Mouse (Mus musculus): ENCODE data around the gene Cnnm3. TPM values are rescaled to one million over a fixed set of nuclear protein-coding genes. Genes with fewer than 3 reads are reported as not detected.
A peak's percentile ranks its signal among the peaks of the same experiment; 100 is the strongest.

The Cnnm3 gene
- total RNA-seq (2022), result 10 to 100 TPM; 33.3 to 47.2 (median 35.7) TPM

DNA sequence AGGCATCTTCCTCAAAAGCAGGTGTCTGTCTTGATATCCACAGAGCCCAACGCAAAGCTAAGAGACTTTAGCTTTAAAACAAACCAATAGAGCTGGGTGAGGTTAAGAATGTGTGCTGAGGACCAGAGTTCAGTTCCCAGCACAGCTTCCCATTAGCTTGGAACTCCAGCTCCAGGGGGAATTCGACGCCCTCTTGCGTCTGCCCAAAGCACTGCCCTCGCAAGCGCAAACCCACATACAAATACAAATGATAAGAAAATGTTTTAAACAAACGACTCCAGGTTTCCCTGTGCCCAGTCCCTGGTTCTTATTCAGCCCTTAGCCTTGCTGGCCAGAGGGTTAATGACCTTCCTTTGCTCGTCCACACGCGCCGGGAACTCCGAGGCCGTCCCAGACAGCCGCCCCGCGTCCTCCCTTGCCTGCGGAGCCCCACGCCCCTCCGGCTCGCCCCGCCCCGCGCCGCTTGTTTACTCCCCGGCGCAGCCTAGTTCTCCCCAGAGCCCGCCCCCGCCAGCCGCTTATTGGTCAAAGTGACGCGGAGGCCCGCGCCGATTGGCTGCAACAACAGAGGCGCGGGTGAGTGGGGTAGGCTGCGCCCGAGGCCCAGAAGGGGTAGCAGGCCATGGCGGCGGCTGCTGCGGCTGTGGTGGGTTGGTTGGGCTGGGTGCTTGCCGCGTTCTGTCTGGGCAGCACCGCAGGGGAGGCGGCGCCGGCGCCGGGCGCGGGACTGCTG is at the start of gene Cnnm3:
Cnnm3 (plus strand) TSS at position 579 of the 733 bp plus-strand sequence.
- peak; percentile 97 to 98 for DNase-seq (ENCODE audit: low spot score in 2 of 2)

DNA sequence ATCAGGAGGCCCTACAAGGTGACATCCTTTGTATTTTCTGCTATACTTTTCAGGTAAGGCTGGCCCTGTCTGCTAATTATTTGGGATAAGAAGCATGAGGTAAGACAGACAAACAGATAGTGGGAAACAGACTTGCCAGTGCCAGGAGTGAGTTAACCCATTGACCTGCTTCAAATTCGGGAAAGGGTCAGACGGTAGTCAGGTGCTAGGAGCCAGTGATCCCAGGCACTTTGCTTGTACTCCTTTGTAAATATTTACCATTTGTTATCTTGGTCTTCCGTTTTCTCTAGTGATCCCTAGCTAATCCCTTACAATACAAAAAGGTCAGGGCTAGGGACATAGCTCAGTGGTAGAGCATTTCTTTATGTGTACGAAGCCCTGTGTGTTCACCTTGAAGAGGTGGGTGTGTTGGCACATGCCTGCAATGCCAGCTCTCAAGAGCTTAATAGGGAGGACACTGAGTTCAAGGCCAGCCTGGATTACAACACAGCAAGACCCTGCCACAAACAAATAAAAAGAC is 46.0 kb upstream of the Cnnm3 start:
- DNase-seq (ENCODE audit: low spot score in 2 of 2), result no peak

DNA sequence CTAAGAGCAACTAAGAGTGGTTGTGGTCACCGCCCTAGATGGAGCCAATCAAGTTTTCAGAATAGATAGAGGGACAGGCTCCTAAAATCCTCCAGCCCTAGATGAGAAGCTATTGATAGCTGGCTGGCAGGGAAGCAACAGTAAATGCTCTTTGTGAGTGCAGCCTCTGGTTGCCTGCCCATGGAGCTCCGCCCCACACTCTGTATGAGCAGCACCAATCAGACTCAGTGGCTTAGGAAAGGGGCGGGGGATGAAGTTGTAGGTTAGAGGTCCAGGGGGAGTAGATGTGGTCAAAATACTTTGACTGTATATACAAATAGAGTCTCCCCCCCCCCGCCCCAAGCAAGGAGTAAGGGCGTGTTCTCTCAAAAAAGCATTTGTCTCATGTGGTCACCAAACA is 44.2 kb upstream of the Cnnm3 start:
- DNase-seq (ENCODE audit: low spot score in 2 of 2), result no peak

DNA sequence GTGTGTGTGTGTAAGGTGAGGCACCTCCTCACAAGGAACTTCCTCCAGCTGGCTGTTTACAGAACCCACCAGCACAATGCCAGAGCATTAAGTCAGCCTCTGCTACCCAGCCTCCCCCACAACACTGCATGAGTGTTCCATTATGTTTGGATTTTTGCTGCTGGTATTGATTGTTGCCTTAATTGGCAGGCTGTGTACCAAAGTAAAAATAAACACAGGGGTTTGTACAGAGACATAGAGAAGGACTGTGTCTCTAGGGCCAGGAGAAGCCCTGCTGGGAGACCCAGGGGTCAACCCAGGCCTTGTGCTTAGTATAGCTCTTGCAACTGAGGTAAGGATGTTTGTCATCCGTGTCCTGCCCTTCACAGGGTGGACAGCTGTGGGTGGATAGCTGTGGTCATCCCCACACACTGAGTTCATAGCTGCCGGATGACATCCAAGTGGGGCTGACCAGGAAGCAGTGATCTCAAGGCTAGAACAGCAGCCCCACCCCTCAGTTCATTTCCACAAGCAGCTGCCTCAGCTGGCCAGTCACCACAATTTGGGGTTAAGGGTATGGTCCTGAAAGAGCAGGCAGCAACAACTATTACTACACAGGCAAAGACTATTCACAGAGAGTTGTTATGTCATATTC is 41.7 kb upstream of the Cnnm3 start:
- no peak for DNase-seq (ENCODE audit: low spot score in 2 of 2)

DNA sequence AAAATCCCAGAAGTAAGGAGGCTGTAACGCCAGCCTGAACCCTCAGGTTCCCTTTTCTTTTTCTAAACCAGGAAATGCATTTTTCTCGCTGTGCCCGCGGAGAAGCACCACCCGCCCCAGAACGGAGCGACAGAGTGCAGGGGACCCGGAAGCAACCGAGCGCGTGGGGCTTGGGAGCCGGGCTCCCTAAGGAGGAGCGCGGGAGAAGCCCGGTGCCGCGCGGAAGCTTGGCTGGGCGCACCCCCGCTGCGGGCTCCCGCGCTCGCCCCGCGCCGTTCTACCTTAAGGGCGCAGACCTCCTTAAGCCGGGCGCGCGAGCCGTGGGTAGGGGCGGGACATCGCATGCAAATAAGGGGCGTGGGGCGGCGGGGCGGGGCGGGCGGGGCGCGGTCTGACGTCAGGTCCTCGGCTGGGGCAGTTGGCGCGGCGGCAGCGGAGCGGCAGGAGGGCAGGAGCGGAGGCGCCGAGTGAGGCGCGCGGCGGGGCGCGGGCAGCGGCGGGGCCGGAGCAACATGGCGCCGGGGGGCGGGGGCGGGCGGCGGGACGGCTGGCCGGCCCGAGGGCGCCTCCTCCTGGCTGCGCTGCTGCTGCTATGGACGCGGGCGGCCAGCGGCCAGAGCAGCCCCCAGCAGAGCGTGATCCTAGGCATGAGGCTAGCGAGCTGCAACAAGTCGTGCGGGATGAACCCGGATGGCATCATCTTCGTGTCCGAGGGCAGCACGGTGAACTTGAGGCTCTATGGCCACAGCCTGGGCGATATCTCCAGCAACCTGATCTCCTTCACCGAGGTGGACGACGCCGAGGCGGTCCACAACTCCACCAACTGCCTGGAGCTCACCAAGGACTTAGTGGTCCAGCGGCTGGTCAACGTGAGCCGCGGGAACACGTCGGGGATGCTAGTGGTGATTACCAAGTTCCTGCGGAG is 40.2 kb upstream of the Cnnm3 start, which contains the start of gene Cnnm4:
Cnnm4 (plus strand) TSS at position 440 of the 925 bp plus-strand sequence.
- peak; percentile 74 to 78 for DNase-seq (ENCODE audit: low spot score in 2 of 2)

DNA sequence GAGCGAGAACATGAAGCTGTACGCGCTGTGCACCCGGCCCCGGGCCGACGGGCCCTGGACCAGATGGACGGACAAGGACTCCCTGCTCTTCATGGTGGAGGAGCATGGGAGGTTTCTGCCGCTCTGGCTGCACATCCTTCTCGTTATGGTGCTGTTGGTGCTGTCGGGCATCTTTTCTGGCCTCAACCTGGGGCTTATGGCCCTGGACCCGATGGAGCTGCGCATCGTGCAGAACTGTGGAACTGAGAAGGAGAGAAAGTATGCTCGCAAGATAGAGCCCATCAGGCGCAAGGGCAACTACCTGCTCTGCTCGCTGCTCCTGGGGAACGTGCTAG is 39.6 kb upstream of the Cnnm3 start:
- DNase-seq (ENCODE audit: low spot score in 2 of 2), result no peak

DNA sequence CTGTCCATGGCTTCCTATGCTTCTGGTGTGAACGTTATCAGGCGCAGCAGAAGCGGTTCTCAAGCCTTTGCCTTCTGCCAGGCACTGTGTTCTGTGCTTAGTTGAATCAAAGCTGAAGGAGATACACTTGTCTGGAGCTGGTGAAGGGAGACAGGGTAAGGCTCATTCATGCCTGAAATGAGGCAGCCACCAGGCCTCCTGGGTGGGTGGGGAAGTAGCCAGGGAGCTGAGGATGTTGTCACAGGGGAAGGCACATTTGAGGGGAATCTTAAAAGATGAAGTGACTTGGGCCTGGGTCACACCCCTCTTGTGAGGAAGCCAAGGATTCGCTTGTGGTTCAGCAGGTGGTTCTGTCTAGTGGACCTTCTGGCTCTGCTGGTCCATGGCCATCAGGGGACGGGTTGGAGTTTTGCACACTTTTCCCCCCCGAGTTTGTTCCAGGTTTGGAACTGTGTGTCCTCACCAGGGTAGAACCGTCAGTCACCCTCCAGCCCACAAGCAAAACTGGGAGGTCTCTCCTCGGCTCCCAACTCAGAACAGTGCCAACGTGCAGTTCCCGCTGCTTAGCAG is 38.4 kb upstream of the Cnnm3 start:
- no peak for DNase-seq (ENCODE audit: low spot score in 2 of 2)

DNA sequence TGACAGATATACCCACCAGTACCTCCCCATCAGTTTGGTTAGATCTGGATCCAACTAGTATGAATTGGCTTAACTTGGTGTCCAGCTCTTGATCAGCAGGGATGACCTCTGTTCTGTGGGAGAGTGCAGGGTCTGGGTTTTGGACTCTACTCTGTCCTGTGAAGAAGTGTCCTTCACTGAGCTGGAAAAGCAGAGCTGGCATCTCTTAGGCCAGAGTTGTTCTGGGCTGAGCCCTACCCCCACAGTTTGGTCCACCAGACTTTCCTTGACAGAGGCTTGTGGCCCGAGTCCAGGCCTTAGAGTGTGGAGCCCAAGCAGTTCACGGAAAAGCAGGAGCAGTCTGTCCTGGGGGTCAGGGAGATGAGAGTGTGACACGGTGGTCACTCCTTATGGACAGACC is 37.0 kb upstream of the Cnnm3 start:
- no peak for DNase-seq (ENCODE audit: low spot score in 2 of 2)

DNA sequence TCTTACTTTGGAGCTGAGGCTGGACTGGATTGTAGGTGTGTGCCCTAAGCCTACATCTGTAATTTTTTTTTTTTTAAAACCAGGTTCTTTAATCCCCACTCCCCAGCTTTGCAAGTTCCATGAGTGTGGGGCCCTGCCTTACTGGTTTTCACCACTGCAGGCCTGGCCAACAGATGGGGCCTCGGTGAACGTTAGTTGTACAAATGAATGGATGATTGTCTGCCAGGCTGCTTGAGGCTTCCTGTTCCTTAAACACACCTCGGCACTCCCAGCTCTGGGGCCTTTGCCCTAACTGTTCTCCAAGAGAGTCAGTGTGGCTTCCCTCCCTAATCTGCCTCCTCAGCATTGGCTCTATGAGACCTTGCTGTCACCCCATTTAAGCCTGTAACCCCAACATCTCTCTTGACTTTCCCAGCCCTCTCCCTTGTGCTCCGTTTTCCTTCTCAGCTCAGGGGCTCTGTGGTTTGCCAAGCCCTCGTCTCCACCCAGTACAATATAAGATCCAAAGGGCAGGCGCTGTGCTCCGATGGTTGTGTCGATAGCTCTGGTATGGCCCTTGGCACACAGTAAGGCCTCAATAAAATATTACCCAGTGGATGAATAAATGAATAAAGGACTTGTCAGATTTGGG is 36.1 kb upstream of the Cnnm3 start:
- DNase-seq (ENCODE audit: low spot score in 2 of 2), result no peak

DNA sequence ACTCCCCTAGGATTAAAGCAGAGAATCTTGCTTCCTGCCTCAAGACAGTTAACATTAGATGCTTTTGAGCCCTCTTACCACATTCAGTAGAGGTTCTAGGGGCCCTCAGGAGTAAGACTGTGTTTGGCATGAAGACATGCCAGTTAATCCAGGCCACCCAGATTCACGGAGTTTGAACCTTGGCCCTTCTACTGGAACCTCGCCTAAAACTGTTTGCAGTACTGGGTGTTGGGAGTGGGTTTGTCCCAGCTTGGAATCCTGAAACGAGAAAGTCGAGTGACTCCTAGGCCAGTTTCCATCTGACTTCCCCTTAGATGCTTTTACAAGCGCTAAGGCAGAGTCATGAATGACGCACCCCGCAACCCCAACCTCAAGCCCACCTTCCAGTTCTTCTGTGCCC is 35.2 kb upstream of the Cnnm3 start:
- no peak for DNase-seq (ENCODE audit: low spot score in 2 of 2)

DNA sequence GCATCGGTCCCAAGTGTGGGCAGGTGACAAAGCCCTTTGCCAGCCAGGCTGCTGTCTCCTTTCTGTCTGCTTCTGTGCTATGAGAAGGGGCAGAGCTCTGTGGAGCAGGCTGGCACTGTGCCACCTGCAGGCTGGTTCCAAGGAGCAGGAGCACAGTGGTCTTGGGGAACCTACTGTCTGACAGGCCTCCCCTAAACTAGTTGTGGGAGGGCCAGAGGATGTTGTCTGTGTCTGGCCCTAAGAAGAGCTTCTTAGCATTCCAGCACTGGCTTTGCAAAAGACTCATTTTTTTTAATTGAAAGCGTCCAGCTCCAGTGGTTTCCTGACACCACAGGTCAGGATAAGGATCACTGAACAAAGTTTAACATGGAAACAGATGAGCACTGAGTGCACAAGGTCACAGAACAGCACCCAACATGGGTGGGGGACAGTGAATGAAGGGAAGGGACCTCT is 33.3 kb upstream of the Cnnm3 start:
- no peak for DNase-seq (ENCODE audit: low spot score in 2 of 2)

DNA sequence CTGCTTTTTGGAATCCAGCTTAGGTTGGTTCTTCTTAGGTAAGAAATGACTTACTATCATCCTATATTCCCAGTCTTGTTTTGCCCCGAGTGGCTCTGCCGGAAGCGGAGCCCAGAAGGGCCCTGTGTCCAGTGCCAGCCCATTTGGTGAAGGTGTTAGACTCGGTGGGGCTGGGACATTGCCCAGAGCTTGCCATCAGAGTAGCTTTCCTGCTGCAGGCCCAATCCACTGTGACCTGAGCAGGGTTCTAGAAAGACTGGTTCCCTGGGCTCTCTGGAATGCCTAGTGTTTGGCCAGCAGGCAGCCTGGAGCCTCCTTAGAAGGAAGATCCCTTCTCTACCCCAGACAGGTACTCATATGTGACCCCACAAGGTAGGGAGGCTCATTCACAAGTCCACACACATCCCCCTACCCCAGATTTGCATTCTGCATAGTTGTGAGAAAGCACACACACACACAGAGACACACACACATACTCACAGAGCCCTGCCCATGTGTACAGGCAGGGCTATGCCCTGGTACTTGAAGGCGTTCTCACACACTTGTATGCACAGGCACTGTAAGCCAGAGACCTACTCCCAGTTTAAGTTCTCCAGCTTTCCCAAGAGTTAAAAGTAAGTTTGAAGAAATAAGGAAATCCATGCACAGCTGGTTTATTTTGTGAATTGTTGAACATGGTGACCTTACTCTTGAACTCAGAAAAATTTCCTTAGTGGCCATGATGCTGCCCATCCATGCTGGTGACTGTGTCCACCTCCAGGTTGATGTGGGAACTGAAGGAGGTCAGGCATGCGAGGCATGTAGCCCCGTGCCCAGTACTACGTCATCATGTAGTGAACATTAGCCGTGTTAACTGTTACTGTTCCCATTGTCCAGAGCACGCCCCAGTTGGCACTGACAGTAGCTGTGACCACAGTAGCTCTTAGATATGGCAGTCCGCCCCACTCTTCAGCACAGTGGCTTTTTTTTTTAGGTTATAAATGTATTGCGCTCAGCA is 31.5 kb upstream of the Cnnm3 start:
- DNase-seq (ENCODE audit: low spot score in 2 of 2), result no peak

DNA sequence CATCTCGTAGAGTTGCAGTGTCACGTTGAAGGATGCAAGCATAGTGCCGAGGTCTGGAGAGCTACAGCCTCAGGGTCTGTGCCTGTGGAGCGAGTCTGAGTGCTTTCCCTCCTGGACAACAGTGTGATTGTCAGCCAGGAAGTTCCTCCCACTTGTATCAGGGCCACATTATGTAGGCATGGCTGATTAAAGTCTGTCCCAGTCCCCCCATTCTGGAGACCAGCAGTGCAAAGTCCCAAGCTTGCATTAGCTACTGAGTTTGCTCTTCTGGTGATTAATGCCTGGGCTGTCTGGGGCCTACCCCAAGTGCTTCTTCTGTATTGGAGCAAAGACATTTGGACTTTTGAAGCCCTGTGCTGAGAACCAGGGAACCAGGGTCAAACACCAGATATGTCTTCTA is 27.8 kb upstream of the Cnnm3 start:
- no peak for DNase-seq (ENCODE audit: low spot score in 2 of 2)

DNA sequence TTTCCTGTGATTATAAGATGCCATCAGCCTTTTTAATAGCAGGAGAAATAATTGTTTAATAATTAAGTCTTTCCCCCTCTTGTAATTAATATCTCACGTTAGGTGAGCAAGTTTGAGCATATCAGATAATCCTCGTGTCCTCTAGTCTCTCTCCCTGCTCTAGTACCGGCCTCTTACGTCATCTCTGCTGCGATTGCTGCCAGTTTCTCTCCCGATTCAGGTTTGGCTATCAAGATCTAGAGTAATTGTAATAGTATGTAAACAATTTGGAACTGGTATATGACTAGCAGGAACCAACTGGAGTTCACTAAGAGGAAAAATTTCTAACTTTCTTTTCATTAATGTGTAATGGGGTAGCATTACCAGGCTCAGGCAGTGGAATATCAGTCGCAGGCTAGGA is 26.6 kb upstream of the Cnnm3 start:
- DNase-seq (ENCODE audit: low spot score in 2 of 2), result no peak

DNA sequence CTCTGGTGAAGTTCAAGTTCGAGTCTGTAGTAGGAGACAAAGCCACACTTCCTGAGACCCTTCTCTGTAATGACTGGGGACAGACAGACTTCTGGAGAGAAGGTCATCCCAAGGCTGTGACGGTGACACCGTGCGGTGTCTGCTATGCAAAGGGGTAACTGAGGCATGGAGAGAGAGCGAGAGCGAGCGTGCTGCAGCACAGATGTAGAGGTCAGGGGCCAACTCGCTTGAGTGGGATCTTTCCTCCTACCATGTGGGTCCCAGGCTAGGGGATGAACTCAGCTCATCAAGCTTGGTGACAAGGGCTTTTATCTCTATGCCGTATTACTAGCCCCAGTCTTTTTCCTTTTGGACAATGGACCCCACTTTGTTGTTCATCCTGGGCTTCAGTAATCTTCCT is 24.6 kb upstream of the Cnnm3 start:
- no peak for DNase-seq (ENCODE audit: low spot score in 2 of 2)

DNA sequence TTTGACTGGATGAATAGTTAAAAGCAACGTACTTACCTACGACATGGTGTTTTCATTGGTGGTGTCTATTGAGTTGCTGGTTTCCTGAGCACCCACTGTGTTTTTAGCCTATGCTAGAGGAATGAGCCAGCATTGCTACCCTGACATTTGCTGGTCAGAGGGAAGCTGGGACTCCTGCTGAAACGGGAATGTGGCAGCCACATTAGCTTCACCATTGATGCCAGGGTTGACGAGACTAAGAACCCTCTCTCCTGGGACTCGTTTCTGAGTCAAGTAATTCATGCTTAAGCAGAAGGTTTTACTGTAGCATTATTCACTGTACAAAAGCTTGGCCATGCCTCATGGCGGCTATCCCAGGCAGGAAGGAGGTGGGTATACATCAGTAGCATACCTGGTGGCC is 22.0 kb upstream of the Cnnm3 start:
- DNase-seq (ENCODE audit: low spot score in 2 of 2), result no peak

DNA sequence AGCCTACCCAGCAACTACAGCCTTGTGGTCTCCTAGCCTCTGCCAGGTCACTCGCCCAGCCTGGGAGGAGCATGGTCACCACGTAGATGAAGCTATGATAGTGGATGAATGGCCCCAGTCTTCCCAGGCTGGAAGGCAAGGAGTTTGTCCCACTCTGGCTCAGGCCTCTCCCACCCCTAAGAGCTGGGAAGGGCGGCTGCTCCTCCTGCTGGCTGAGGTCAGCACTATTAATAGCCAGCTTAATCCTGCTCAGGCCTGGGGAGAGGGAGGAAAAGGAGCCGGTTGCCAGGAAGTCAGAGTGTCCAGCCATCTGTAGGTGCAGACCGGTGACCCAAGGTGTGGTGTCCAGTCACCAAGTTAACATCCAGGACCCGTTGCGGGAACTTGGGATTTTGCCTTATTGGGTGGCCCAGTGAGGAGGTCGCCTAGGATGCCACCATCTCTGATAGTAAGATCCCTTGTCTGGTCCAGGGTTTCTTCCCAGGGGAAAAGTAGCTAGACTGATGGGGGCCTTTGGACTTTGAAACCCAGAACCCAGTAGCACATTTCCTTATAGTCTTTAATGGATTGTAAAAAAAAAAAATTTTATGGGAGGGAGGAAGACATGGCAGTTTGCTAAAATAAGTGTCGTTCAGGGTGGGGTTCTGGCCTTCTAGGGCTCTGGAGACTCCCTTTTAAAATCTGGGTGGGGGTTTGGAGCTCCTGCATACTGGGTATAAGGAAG is 19.1 kb upstream of the Cnnm3 start:
- DNase-seq (ENCODE audit: low spot score in 2 of 2), result no peak

DNA sequence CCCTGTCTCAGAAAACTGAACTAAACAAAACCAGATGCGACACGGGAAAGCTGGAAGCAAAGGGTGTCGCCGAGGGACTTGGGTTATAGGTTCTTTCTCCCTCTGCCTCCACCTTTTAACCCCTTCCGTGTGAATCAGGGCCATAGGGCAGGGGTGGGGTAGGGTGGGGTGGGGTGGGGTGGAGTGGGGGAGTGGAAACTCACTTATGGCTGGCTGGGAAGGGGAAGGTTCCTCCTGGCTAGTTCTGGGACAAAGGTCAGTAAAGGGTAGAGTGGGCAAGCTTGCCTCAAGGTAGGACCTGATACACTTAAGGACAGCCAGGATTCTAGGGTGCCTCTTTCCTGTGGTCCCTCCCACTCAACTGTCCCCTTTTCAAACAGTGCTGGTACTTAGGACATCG is 18.4 kb upstream of the Cnnm3 start:
- DNase-seq (ENCODE audit: low spot score in 2 of 2), result no peak

DNA sequence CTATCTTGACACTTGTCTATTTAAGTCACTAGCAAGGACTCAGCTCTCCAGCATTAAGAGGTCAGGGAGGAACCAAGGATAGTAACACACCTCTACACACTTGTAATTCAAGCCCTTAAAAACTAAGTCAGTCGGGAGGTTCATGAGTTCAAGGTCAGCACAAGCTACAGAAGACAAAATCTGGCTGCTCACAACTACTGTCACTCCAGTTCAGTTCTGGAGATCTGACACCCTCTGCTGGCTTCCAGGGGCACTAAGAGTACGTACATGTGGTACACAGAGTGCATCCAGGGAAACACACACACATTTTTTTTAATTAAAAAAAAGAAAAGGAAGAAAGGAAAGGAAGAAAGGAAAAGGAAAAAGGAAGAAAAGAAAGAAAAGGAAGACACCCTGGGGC is 14.9 kb upstream of the Cnnm3 start:
- peak in 1 of 2 experiments; percentile 30 for DNase-seq (ENCODE audit: low spot score in 2 of 2)

All from layer of hippocampus, adult 8-10 months (tissue).